Mouse (Mus musculus) lung, embryonic 16.5 days (tissue): ENCODE data around the gene Arhgap18. TPM values are rescaled to one million over a fixed set of nuclear protein-coding genes. Genes with fewer than 3 reads are reported as not detected.

Source experiments
- ATAC-seq: fragments of 200-750 bp; cut with Nextera tagmentation; 2 replicates; pipeline ENCODE4 v1.8.0; 2017; ENCODE audit warnings: low read depth, mild to moderate bottlenecking, moderate library complexity
- H3K27ac ChIP-seq: fragments of 300-500 bp; sonication (generic); 2 replicates; pipeline ENCODE4 v1.5.1; 2014; ENCODE audit warnings: mild to moderate bottlenecking, control low read depth, low read length
- H3K27me3 ChIP-seq: fragments of 300-500 bp; sonication (generic); 2 replicates; pipeline ENCODE4 v1.6.1; 2014; ENCODE audit warnings: low read depth, low read length, mixed read lengths; ENCODE audit not compliant: control insufficient read depth, insufficient read depth
- H3K36me3 ChIP-seq: fragments of 300-500 bp; sonication (generic); 2 replicates; pipeline ENCODE4 v1.6.1; 2014; ENCODE audit warnings: low read length; ENCODE audit not compliant: control insufficient read depth, insufficient read depth
- H3K4me1 ChIP-seq: fragments of 300-500 bp; sonication (generic); replicated peaks from 2 replicates; pipeline ENCODE4 v1.6.1; 2014; ENCODE audit warnings: low read length, mixed read lengths; ENCODE audit not compliant: control insufficient read depth, insufficient read depth
- H3K4me2 ChIP-seq: fragments of 300-500 bp; sonication (generic); 2 replicates; pipeline ENCODE4 v1.6.1; 2014; ENCODE audit warnings: low read depth, low read length, control low read depth
- H3K4me3 ChIP-seq: fragments of 300-500 bp; sonication (generic); 2 replicates; pipeline ENCODE4 v1.5.1; 2014; ENCODE audit warnings: mild to moderate bottlenecking, low read length, control low read depth
- H3K9ac ChIP-seq: fragments of 300-500 bp; sonication (generic); 2 replicates; pipeline ENCODE4 v1.6.1; 2014; ENCODE audit warnings: low read length, control low read depth
- H3K9me3 ChIP-seq: fragments of 300-500 bp; sonication (generic); 2 replicates; pipeline ENCODE4 v1.6.1; 2016; ENCODE audit warnings: low read length; ENCODE audit not compliant: control insufficient read depth
- WGBS: fragments of 180-500 bp; shearing (Covaris S2); extraction: QIAGEN DNeasy Blood & Tissue Kit; methylation state at CpG from one replicate; pipeline ENCODE4 v1.1.7; 2014; 5-methylcytosine and 5-hydroxymethylcytosine counted together
- polyA plus RNA-seq: library from polyadenylated mRNA; unstranded; fragments of >200 nt; fragmentation: Nextera tagmentation; extraction: Ambion mirVana; gene quantifications from 2 replicates; pipeline ENCODE4 v1.2.1, GENCODE M21; 2015

Arhgap18 gene
- 55.1 and 58.7 TPM in 2 replicates for polyA plus RNA-seq

- Histone ChIP-seq H3K27me3 (no peaks in the 10 kb centered on the region), H3K4me1 (no peaks in the 10 kb centered on the region), H3K9me3 (no peaks in the 10 kb centered on the region), H3K36me3 (no peaks in the 10 kb centered on the region), H3K4me3 (no peak within 1 kb of the TSS), H3K27ac (no peak within 1 kb of the TSS), H3K4me2 (no peak within 1 kb of the TSS), H3K9ac (no peak within 1 kb of the TSS)
- no peak for ATAC-seq
- 62% methylated on average over 11 of the region's 11 CpGs for WGBS
Measured at GRCm38 (mm10) chr10:26752929-26753567, at the start of gene Arhgap18. Gene Arhgap18 (plus strand): TSS chr10:26753421.

GRCm38 (mm10) chr10:26710458-26711011 is 42.7 kb upstream of the Arhgap18 start:
- Histone ChIP-seq H3K27ac (no peak overlapping the region), H3K9me3 (no peaks in the 10 kb centered on the region), H3K4me3 (no peak overlapping the region), H3K27me3 (no peaks in the 10 kb centered on the region), H3K36me3 (no peaks in the 10 kb centered on the region), H3K9ac (no peak overlapping the region), H3K4me2 (no peak overlapping the region), H3K4me1 (no peaks in the 10 kb centered on the region)
- 89% methylated on average over 7 of the region's 7 CpGs for WGBS
- no peak for ATAC-seq

- Histone ChIP-seq H3K4me2 (no peak overlapping the region), H3K4me3 (no peak overlapping the region), H3K4me1 (no peaks in the 10 kb centered on the region), H3K9ac (no peak overlapping the region), H3K36me3 (no peaks in the 10 kb centered on the region), H3K9me3 (no peaks in the 10 kb centered on the region), H3K27me3 (no peaks in the 10 kb centered on the region), H3K27ac (no peak overlapping the region)
- ATAC-seq = no peak
- 2% methylated on average over 3 of the region's 3 CpGs for WGBS
Measured at GRCm38 (mm10) chr10:26711068-26711467, 42.2 kb upstream of the Arhgap18 start.

GRCm38 (mm10) chr10:26713986-26714385 is 39.2 kb upstream of the Arhgap18 start:
- no peaks in the 10 kb centered on the region for H3K9me3 ChIP-seq
- WGBS = 42% methylated on average over 3 of the region's 3 CpGs
- no peak overlapping the region for H3K9ac ChIP-seq
- H3K36me3 ChIP-seq = no peaks in the 10 kb centered on the region
- H3K27me3 ChIP-seq = no peaks in the 10 kb centered on the region
- no peak overlapping the region for H3K4me2 ChIP-seq
- no peak overlapping the region for H3K4me3 ChIP-seq
- no peaks in the 10 kb centered on the region for H3K4me1 ChIP-seq
- ATAC-seq = no peak
- no peak overlapping the region for H3K27ac ChIP-seq

GRCm38 (mm10) chr10:26724704-26725103 is 28.5 kb upstream of the Arhgap18 start:
- Histone ChIP-seq H3K27ac (no peak overlapping the region), H3K4me1 (no peaks in the 10 kb centered on the region), H3K36me3 (no peaks in the 10 kb centered on the region), H3K4me3 (no peak overlapping the region), H3K9me3 (no peaks in the 10 kb centered on the region), H3K4me2 (no peak overlapping the region), H3K9ac (no peak overlapping the region), H3K27me3 (no peaks in the 10 kb centered on the region)
- WGBS = 78% methylated on average over 2 of the region's 2 CpGs
- ATAC-seq = no peak

- WGBS = 94% methylated on average over 3 of the region's 3 CpGs
- no peak overlapping the region for H3K27ac ChIP-seq
- no peak overlapping the region for H3K9ac ChIP-seq
- no peaks in the 10 kb centered on the region for H3K36me3 ChIP-seq
- H3K4me2 ChIP-seq = no peak overlapping the region
- ATAC-seq = no peak
- H3K27me3 ChIP-seq = no peaks in the 10 kb centered on the region
- no peaks in the 10 kb centered on the region for H3K4me1 ChIP-seq
- H3K9me3 ChIP-seq = no peaks in the 10 kb centered on the region
- H3K4me3 ChIP-seq = no peak overlapping the region
Measured at GRCm38 (mm10) chr10:26725255-26725654, 28.0 kb upstream of the Arhgap18 start.

GRCm38 (mm10) chr10:26750827-26751226 is 2.4 kb upstream of the Arhgap18 start:
- no peaks in the 10 kb centered on the region for H3K27me3 ChIP-seq
- H3K27ac ChIP-seq = no peak overlapping the region
- H3K4me1 ChIP-seq = no peaks in the 10 kb centered on the region
- no peak for ATAC-seq
- H3K36me3 ChIP-seq = no peaks in the 10 kb centered on the region
- H3K9me3 ChIP-seq = no peaks in the 10 kb centered on the region
- H3K4me2 ChIP-seq = no peak overlapping the region
- H3K4me3 ChIP-seq = no peak overlapping the region
- 72% methylated on average over 3 of the region's 3 CpGs for WGBS
- H3K9ac ChIP-seq = no peak overlapping the region

- no peak overlapping the region for H3K27ac ChIP-seq
- H3K36me3 ChIP-seq = no peaks in the 10 kb centered on the region
- H3K4me1 ChIP-seq = no peaks in the 10 kb centered on the region
- H3K27me3 ChIP-seq = no peaks in the 10 kb centered on the region
- H3K4me2 ChIP-seq = no peak overlapping the region
- H3K4me3 ChIP-seq = no peak overlapping the region
- ATAC-seq = no peak
- 50% methylated on average over 16 of the region's 16 CpGs for WGBS
- no peak overlapping the region for H3K9ac ChIP-seq
- H3K9me3 ChIP-seq = no peaks in the 10 kb centered on the region
Measured at GRCm38 (mm10) chr10:26752064-26752928, 925 bp upstream of the Arhgap18 start.

- no peak overlapping the region for H3K27ac ChIP-seq
- H3K9ac ChIP-seq = no peak overlapping the region
- no peak overlapping the region for H3K4me2 ChIP-seq
- 85% methylated on average over 6 of the region's 6 CpGs for WGBS
- no peak for ATAC-seq
- H3K36me3 ChIP-seq = no peaks in the 10 kb centered on the region
- no peaks in the 10 kb centered on the region for H3K4me1 ChIP-seq
- no peaks in the 10 kb centered on the region for H3K27me3 ChIP-seq
- H3K9me3 ChIP-seq = no peaks in the 10 kb centered on the region
- no peak overlapping the region for H3K4me3 ChIP-seq
Measured at GRCm38 (mm10) chr10:26754006-26754405, 785 bp downstream of the Arhgap18 start.
